Mouse (Mus musculus): ENCODE results near the gene Kat14. TPM values are rescaled to one million over a fixed set of nuclear protein-coding genes. Genes with fewer than 3 reads are reported as not detected.
"Not testable (repeated sequence)": the region's sequence is repeated elsewhere in the genome, so short reads cannot be mapped to it uniquely, and the experiment has no call there.

The Kat14 gene
- polyA plus RNA-seq, 1 experiment from 2014 or later = 43.4 TPM

- not testable (repeated sequence) for H3K27ac ChIP-seq; H3K4me3 ChIP-seq; H3K4me1 ChIP-seq; H3K4me2 ChIP-seq; ATAC-seq (ENCODE audit: borderline replicate concordance, extremely low read depth, low FRiP score, low TSS enrichment); H3K9me3 ChIP-seq; H3K36me3 ChIP-seq; H3K9ac ChIP-seq
- WGBS = 77% methylated on average over 6 of the region's 6 CpGs
- H3K27me3 ChIP-seq = peaks cover 23% of the 10 kb centered on the region
Observed at GRCm38 (mm10) chr2:144338149-144338548, 30.6 kb upstream of the Kat14 start.

DNA sequence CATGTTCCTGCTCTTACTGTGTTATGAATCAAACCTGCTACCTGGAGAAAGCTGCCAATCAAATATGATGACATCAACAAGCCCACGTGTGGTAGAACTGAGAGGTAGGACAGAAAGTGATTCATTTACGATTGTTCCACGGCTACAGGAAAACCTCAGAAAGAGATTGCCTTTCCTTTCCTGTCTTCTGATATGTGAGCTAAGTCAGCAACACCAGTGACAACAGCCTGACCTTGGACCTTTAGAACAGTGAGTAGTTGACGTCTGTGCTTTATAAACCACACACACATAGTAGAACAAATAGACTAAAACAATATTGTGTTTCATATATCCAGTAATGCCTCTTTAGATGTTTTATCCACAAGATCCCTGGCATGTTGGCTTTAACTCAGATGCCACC is 25.6 kb upstream of the Kat14 start:
- no peak overlapping the region for H3K4me3 ChIP-seq
- no peaks in the 10 kb centered on the region for H3K36me3 ChIP-seq
- H3K27ac ChIP-seq = no peak overlapping the region
- no peak for ATAC-seq (ENCODE audit: borderline replicate concordance, extremely low read depth, low FRiP score, low TSS enrichment)
- H3K27me3 ChIP-seq = no peaks in the 10 kb centered on the region
- H3K9ac ChIP-seq = no peak overlapping the region
- no peaks in the 10 kb centered on the region for H3K4me1 ChIP-seq
- H3K9me3 ChIP-seq = no peaks in the 10 kb centered on the region
- no peak overlapping the region for H3K4me2 ChIP-seq
- 64% methylated on average over 4 of the region's 4 CpGs for WGBS

DNA sequence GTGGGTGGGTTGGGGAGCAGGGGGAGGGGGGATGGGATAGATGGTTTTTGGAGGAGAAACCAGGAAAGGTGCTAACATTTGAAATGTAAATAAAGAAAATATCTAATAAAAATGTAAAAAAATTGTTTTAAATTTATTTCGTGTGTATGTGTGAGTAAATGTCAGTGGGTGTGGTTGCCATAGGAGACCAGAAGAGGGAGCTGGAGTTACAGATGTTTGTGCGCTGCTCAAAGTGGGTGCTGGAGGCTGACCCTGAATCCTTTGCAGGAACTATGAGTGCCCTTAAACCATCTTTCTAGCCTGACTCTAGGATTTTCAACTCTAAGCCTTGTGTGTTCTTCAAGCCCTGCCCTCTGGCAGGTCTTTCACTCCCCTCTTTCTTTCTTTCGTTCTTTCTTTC is 20.3 kb upstream of the Kat14 start:
- H3K27me3 ChIP-seq = no peaks in the 10 kb centered on the region
- no peak overlapping the region for H3K4me2 ChIP-seq
- no peaks in the 10 kb centered on the region for H3K4me1 ChIP-seq
- no peak for ATAC-seq (ENCODE audit: borderline replicate concordance, extremely low read depth, low FRiP score, low TSS enrichment)
- no peak overlapping the region for H3K4me3 ChIP-seq
- 63% methylated on average over 3 of the region's 3 CpGs for WGBS
- no peak overlapping the region for H3K9ac ChIP-seq
- H3K9me3 ChIP-seq = no peaks in the 10 kb centered on the region
- H3K36me3 ChIP-seq = no peaks in the 10 kb centered on the region
- no peak overlapping the region for H3K27ac ChIP-seq

- H3K4me3 ChIP-seq = no peak overlapping the region
- ATAC-seq (ENCODE audit: borderline replicate concordance, extremely low read depth, low FRiP score, low TSS enrichment) = no peak
- H3K36me3 ChIP-seq = no peaks in the 10 kb centered on the region
- H3K9ac ChIP-seq = no peak overlapping the region
- H3K4me1 ChIP-seq = no peaks in the 10 kb centered on the region
- no peak overlapping the region for H3K4me2 ChIP-seq
- H3K9me3 ChIP-seq = no peaks in the 10 kb centered on the region
- no peaks in the 10 kb centered on the region for H3K27me3 ChIP-seq
- no peak overlapping the region for H3K27ac ChIP-seq
- 79% methylated on average over 11 of the region's 11 CpGs for WGBS
Observed at GRCm38 (mm10) chr2:144352843-144353242, 15.9 kb upstream of the Kat14 start.

DNA sequence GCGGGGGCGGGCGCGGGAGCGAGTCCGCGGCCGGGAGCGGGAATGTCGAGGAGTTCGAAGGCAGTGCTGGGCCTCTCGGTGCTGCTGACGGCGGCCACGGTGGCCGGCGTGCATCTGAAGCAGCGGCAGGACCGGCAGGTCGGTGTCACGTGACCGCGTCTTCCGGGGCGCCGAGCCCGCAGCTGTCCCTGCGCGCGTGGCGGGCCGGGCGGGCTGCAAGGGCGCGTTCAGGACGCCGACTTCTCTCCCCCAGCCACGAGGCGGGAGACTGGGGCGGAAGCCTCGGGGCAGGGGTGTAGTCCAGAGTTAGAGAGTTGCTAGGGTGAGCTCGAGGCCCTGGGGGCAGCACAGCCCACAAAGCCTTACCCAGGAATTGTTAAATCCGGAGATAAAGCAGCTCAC is 238 bp downstream of the Kat14 start:
- ATAC-seq (ENCODE audit: borderline replicate concordance, extremely low read depth, low FRiP score, low TSS enrichment) = peak; percentile 92

DNA sequence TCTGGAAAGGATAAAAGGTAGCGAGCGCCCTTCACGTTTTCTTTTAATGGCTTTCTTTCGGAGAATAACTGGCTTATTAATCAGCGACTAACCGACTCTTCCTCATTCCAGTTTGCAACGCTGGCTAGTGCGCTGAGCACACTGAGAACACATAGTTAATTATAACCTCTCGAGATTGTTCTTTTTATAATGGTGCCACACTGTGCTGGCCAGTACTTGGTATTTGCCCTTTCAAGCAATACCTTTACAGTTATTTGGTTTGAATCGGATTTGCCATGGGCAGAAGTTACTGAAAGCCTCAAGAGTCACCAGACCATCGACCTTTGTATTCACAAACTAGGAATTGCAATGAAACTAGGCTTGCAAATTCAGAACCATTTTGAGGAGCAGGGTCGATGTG is 728 bp downstream of the Kat14 start:
- Histone ChIP-seq H3K9ac (peak overlapping the region; percentile 82), H3K9me3 (no peaks in the 10 kb centered on the region), H3K36me3 (peaks cover 16% of the 10 kb centered on the region), H3K4me1 (peaks cover 10% of the 10 kb centered on the region), H3K4me2 (peak overlapping the region; percentile 59), H3K27ac (peak overlapping the region; percentile 95), H3K27me3 (no peaks in the 10 kb centered on the region), H3K4me3 (peak overlapping the region; percentile 71)
- ATAC-seq (ENCODE audit: borderline replicate concordance, extremely low read depth, low FRiP score, low TSS enrichment) = peak; percentile 50; the same call in 1 of the 2 replicates
- 1% methylated on average over 12 of the region's 12 CpGs for WGBS

More for the DNA sequence above, 238 bp downstream of the Kat14 start:
- H3K4me3 ChIP-seq = peak overlapping the region; percentile 71
- H3K9me3 ChIP-seq = no peaks in the 10 kb centered on the region
- peaks cover 12% of the 10 kb centered on the region for H3K36me3 ChIP-seq
- H3K27me3 ChIP-seq = no peaks in the 10 kb centered on the region
- under 1% methylated on average over 35 of the region's 43 CpGs for WGBS
- H3K9ac ChIP-seq = peak overlapping the region; percentile 82
- peak overlapping the region; percentile 59 for H3K4me2 ChIP-seq
- H3K4me1 ChIP-seq = peaks cover 10% of the 10 kb centered on the region
- peak overlapping the region; percentile 95 for H3K27ac ChIP-seq

DNA sequence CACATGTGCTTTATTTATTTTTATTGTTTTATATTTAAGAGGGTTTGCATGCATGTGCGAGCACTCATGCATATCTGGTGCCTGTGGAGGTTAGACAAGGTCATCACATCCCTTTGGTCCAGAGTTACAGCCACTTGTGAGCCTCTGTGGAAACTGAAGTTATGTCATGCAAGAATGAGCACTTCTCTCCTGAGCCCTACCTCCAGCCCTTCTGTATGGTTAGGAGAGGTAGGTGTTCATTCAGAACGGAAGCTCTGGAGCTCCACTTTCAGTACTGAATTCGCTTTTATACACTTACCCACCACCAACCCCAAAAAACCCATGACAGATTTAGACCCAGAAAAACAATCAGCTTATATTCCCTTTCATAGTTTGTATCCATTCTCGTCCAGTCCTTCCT is 2.8 kb downstream of the Kat14 start:
- no peak overlapping the region for H3K27ac ChIP-seq
- ATAC-seq (ENCODE audit: borderline replicate concordance, extremely low read depth, low FRiP score, low TSS enrichment) = no peak

DNA sequence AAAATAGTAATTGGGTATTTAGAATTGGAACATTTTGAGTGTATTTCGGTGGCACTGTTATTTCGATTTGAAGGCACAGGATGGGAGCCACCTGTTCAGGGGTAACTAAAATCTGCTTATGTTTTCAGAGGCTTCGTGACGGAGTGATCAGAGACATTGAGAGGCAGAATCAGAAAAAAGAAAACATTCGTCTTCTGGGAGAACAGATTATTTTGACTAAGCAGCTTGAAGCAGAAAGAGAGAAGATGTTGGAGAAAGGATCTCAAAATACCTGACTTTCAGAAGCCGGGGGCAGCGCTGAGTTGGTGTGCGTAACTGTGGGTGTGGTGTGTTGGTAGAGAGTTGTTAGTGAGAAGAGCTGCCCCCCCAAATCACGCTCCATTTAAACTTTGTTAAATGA is 4.3 kb downstream of the Kat14 start:
- H3K4me3 ChIP-seq = no peak overlapping the region
- no peak overlapping the region for H3K4me2 ChIP-seq
- 89% methylated on average over 9 of the region's 9 CpGs for WGBS
- H3K9ac ChIP-seq = no peak overlapping the region
- no peak for ATAC-seq (ENCODE audit: borderline replicate concordance, extremely low read depth, low FRiP score, low TSS enrichment)
- H3K9me3 ChIP-seq = no peaks in the 10 kb centered on the region
- peaks cover 10% of the 10 kb centered on the region for H3K4me1 ChIP-seq
- no peak overlapping the region for H3K27ac ChIP-seq
- H3K36me3 ChIP-seq = peaks cover 47% of the 10 kb centered on the region
- H3K27me3 ChIP-seq = no peaks in the 10 kb centered on the region

More for the DNA sequence above, 2.8 kb downstream of the Kat14 start:
- WGBS = 88% methylated on average over 4 of the region's 4 CpGs
- no peak overlapping the region for H3K9ac ChIP-seq
- no peak overlapping the region for H3K4me3 ChIP-seq
- H3K27me3 ChIP-seq = no peaks in the 10 kb centered on the region
- H3K4me2 ChIP-seq = no peak overlapping the region
- no peaks in the 10 kb centered on the region for H3K9me3 ChIP-seq
- peaks cover 10% of the 10 kb centered on the region for H3K4me1 ChIP-seq
- H3K36me3 ChIP-seq = peaks cover 35% of the 10 kb centered on the region

DNA sequence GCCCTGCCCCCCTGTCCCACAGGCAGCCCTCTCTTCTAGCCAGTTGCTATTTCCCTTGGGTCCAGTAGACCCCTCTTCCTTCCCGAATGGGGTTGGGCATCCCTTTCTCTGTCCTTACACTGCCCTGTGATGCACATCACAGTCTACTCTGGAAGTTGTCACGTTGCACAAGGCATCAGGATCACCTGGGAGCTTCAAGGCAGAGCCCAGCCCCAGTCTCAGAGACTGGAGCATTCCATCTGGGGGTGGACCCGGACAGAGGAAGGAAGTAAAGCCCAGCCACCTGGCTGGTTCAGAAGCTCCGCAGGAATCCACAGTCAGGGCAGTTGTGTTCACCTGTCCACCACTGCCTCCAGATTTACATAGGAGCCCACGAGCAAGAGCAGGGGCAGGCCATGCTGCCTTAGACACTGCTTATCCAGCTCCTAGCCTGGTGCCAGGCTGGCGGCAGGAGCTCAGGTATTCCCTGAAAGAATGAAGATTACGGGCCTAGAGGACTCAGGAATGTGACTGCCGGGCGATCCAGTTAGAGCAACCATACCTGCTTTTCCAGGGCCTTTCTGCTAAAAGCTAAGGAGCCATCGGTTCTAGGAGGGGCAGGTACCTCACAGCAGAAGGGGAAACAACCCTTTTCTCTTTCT is 6.4 kb downstream of the Kat14 start:
- ATAC-seq (ENCODE audit: borderline replicate concordance, extremely low read depth, low FRiP score, low TSS enrichment) = no peak
- WGBS = 74% methylated on average over 10 of the region's 10 CpGs
- Histone ChIP-seq H3K4me1 (peaks cover 6% of the 10 kb centered on the region), H3K27me3 (no peaks in the 10 kb centered on the region), H3K4me3 (no peak overlapping the region), H3K9ac (no peak overlapping the region), H3K4me2 (no peak overlapping the region), H3K27ac (no peak overlapping the region), H3K9me3 (no peaks in the 10 kb centered on the region), H3K36me3 (peaks cover 67% of the 10 kb centered on the region)

DNA sequence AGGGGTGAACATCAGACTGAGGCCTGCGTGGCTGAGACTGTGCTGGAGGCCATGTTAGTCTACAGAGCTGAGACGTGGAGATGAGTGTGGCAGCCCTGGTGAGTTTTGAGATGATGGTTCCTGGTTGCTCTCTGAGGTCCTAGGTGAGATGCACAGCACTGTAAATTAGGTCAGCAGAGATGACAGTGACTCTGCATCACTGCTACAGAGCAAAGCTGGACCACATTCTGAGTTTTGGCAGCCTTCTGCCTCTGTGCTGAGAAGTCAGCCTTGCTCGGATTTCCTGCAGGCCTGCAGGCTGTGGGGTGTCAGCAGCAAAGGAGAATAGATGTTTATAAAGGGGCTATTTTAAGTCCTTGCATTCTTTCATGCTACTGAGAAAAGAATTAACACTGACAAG is 12.5 kb downstream of the Kat14 start:
- 76% methylated on average over 3 of the region's 3 CpGs for WGBS
- H3K36me3 ChIP-seq = peaks cover 83% of the 10 kb centered on the region
- H3K9me3 ChIP-seq = no peaks in the 10 kb centered on the region

GRCm38 (mm10) chr2:144381741-144382140 is 13.0 kb downstream of the Kat14 start:
- no peak for ATAC-seq (ENCODE audit: borderline replicate concordance, extremely low read depth, low FRiP score, low TSS enrichment)
- 87% methylated on average over 4 of the region's 4 CpGs for WGBS
- Histone ChIP-seq H3K9ac (no peak overlapping the region), H3K36me3 (peaks cover 81% of the 10 kb centered on the region), H3K4me2 (no peak overlapping the region), H3K9me3 (no peaks in the 10 kb centered on the region), H3K4me3 (no peak overlapping the region), H3K27ac (no peak overlapping the region), H3K27me3 (no peaks in the 10 kb centered on the region), H3K4me1 (no peaks in the 10 kb centered on the region)

More for the DNA sequence above, 12.5 kb downstream of the Kat14 start:
- ATAC-seq (ENCODE audit: borderline replicate concordance, extremely low read depth, low FRiP score, low TSS enrichment) = no peak
- Histone ChIP-seq H3K27ac (no peak overlapping the region), H3K27me3 (no peaks in the 10 kb centered on the region), H3K4me3 (no peak overlapping the region), H3K9ac (no peak overlapping the region), H3K4me2 (no peak overlapping the region), H3K4me1 (no peaks in the 10 kb centered on the region)

GRCm38 (mm10) chr2:144382624-144383138 is 13.9 kb downstream of the Kat14 start:
- ATAC-seq (ENCODE audit: borderline replicate concordance, extremely low read depth, low FRiP score, low TSS enrichment) = no peak
- Histone ChIP-seq H3K36me3 (peaks cover 74% of the 10 kb centered on the region), H3K4me3 (no peak overlapping the region), H3K27me3 (no peaks in the 10 kb centered on the region), H3K4me1 (no peaks in the 10 kb centered on the region), H3K27ac (no peak overlapping the region), H3K9ac (no peak overlapping the region), H3K4me2 (no peak overlapping the region), H3K9me3 (no peaks in the 10 kb centered on the region)
- 78% methylated on average over 7 of the region's 7 CpGs for WGBS
